Mouse (Mus musculus): ENCODE data around the gene Lpar3.

DNA sequence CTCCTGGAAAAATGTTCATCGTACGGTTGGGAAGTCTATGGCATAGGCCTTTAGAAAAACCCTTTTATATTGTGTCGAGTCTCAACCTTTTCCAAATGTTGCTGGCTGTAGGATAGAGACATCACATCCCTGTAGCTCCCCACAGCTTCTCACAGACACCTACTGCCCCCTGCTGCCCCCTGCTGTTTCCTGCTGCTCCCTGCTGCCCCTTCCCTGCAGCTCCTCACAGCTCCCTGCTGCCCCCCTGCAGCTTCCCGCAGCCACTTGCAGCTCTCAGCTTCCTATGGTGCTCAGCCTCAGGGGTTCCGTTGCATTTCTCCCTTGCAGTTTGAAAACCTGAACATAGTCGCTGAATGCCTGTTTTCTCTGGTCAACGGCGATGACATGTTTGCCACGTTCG, 30.8 kb upstream of the Lpar3 start:
- TF ChIP-seq CTCF (IDR thresholded peaks at IDR 0.05; ENCODE audit: control insufficient read depth, insufficient read depth, low read length) (peak; percentile 18; the same call in 1 of the 2 replicates), POLR2A (IDR thresholded peaks at IDR 0.05; ENCODE audit: borderline replicate concordance, control insufficient read depth, low read depth, low read length) (no peak)
